Mouse (Mus musculus) stomach, embryonic 16.5 days (tissue): ENCODE measurements around the gene Gpt2. TPM values are rescaled to one million over a fixed set of nuclear protein-coding genes. Genes with fewer than 3 reads are reported as not detected.
A peak's percentile ranks its signal among the peaks of the same experiment; 100 is the strongest.

Source experiments
- ATAC-seq: fragments of 200-750 bp; cut with Nextera tagmentation; 2 replicates; pipeline ENCODE4 v1.8.0; 2017; ENCODE audit warnings: moderate number of reproducible peaks, moderate TSS enrichment; ENCODE audit not compliant: insufficient read depth, low FRiP score
- H3K27ac ChIP-seq: fragments of 300-500 bp; sonication (generic); 2 replicates; pipeline ENCODE4 v1.5.1; 2014; ENCODE audit warnings: low read length
- H3K27me3 ChIP-seq: fragments of 300-500 bp; sonication (generic); 2 replicates; pipeline ENCODE4 v1.6.1; 2014; ENCODE audit warnings: low read length, control low read depth, mixed read lengths; ENCODE audit not compliant: control insufficient read depth, insufficient read depth
- H3K36me3 ChIP-seq: fragments of 300-500 bp; sonication (generic); 2 replicates; pipeline ENCODE4 v1.6.1; 2014; ENCODE audit warnings: low read length; ENCODE audit not compliant: control insufficient read depth, insufficient read depth
- H3K4me1 ChIP-seq: fragments of 300-500 bp; sonication (generic); 2 replicates; pipeline ENCODE4 v1.6.1; 2014; ENCODE audit warnings: low read length, control low read depth, mixed read lengths; ENCODE audit not compliant: control insufficient read depth, insufficient read depth
- H3K4me2 ChIP-seq: fragments of 300-500 bp; sonication (generic); 2 replicates; pipeline ENCODE4 v1.6.1; 2014; ENCODE audit warnings: low read depth, low read length, mixed read lengths
- H3K4me3 ChIP-seq: fragments of 300-500 bp; sonication (generic); replicated peaks from 2 replicates; pipeline ENCODE4 v1.5.1; 2014; ENCODE audit warnings: mild to moderate bottlenecking, low read length
- H3K9ac ChIP-seq: fragments of 300-500 bp; sonication (generic); 2 replicates; pipeline ENCODE4 v1.6.1; 2014; ENCODE audit warnings: low read length
- H3K9me3 ChIP-seq: fragments of 300-500 bp; sonication (generic); replicated peaks from 2 replicates; pipeline ENCODE4 v1.6.1; 2016; ENCODE audit warnings: low read length, control low read depth; ENCODE audit not compliant: control insufficient read depth
- WGBS: fragments of 180-500 bp; shearing (Covaris S2); extraction: QIAGEN DNeasy Blood & Tissue Kit; methylation state at CpG from one replicate; pipeline ENCODE4 v1.1.7; 2014; 5-methylcytosine and 5-hydroxymethylcytosine counted together
- polyA plus RNA-seq: library from polyadenylated mRNA; unstranded; fragments of >200 nt; fragmentation: Nextera tagmentation; extraction: Ambion mirVana; gene quantifications from 2 replicates; pipeline ENCODE4 v1.2.1, GENCODE M21; 2015

Gene Gpt2
- polyA plus RNA-seq, 1 experiment from 2014 or later: 26.7 TPM

- no peak overlapping the region for H3K4me3 ChIP-seq
- ATAC-seq: no peak
Measured at GRCm38 (mm10) chr8:85512234-85512633, 19.9 kb downstream of the Gpt2 start.

DNA sequence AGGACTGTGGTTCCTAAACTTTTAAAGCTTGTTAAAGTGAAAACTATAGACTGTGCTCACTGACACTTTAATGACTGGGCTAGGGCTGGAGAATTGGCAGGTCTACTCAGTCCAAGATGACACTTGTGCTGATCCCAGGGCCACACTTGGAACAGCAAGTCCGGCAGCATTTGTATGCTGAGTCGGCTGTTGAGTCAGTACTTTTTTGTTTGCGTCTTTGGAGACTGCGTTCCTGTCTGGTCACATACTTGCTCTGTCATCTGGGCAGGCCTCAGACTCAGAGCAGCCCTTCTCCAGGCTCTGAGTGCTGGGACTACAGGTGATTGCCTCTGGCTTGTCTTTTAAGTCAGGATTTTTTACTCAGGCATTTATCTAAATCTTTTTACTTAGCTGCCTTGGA lies 20.9 kb downstream of the Gpt2 start:
- Histone ChIP-seq H3K4me3 (no peak overlapping the region), H3K4me1 (0 out of 2 replicates have a peak, but pooled peaks cover 3% of the 10 kb centered on the region), H3K4me2 (no peak overlapping the region), H3K9me3 (no peaks in the 10 kb centered on the region), H3K36me3 (0 out of 2 replicates have a peak, but pooled peaks cover 4% of the 10 kb centered on the region), H3K27ac (0 out of 2 replicates have a peak overlapping the region, but pooled peaks have one; percentile 31), H3K9ac (no peak overlapping the region), H3K27me3 (no peaks in the 10 kb centered on the region)
- no peak for ATAC-seq
- 74% methylated on average over 4 of the region's 4 CpGs for WGBS

More at GRCm38 (mm10) chr8:85512234-85512633, 19.9 kb downstream of the Gpt2 start:
- Histone ChIP-seq H3K9me3 (no peaks in the 10 kb centered on the region), H3K4me1 (0 out of 2 replicates have a peak, but pooled peaks cover 3% of the 10 kb centered on the region), H3K9ac (no peak overlapping the region), H3K36me3 (0 out of 2 replicates have a peak, but pooled peaks cover 4% of the 10 kb centered on the region), H3K27me3 (no peaks in the 10 kb centered on the region), H3K4me2 (no peak overlapping the region), H3K27ac (no peak overlapping the region)
- WGBS: 90% methylated on average over 8 of the region's 8 CpGs

DNA sequence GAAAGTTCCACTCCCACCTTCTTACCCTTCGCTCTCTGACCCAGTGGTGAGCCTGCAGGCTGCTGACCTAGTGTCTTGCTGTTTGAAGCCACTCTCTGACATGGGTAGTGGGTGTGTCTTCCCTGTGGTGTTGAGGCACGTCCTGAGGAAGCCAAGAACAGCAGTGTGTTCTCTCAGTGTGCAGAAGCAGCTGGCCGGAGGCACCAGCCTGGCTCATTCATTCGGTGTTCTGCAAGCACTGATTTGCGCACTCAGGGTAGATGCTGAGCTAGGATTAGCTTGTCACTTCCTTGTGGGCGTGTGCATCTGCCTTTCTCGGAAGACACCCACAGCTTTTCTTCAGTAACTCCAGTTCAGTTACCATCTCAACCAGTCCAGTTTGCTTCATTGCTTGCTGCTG lies 23.0 kb downstream of the Gpt2 start:
- 0 out of 2 replicates have a peak, but pooled peaks have one; percentile 40 for ATAC-seq
- Histone ChIP-seq H3K9ac (no peak overlapping the region), H3K27ac (no peak overlapping the region; the same call in 1 of the 2 replicates), H3K4me3 (no peak overlapping the region), H3K9me3 (no peaks in the 10 kb centered on the region), H3K4me2 (no peak overlapping the region), H3K27me3 (no peaks in the 10 kb centered on the region), H3K36me3 (no peaks in the 10 kb centered on the region; the same call in 1 of the 2 replicates), H3K4me1 (0 out of 2 replicates have a peak, but pooled peaks cover 3% of the 10 kb centered on the region)
- 77% methylated on average over 7 of the region's 7 CpGs for WGBS

DNA sequence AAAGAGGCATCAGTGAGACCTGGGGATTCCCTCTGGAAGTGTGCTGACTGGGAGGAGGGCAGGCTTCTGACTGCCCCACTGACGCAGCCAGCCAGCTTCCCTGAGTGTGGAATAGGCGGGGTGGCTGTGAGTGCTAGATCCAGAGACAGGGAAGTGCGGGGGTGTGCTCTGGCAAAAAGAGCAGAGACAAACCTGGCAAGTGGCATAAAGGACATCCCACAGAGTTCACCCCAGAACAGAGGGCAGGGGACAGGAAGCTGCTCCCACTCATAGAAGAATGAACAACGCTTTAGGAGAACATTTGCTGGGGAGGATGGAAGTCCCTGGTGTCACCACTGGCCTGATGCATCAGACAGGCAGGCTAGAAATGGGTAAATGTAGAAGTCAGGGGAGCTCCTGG lies 25.0 kb downstream of the Gpt2 start:
- no peak overlapping the region for H3K9ac ChIP-seq
- peaks cover 3% of the 10 kb centered on the region; the same call in 1 of the 2 replicates for H3K36me3 ChIP-seq
- no peak for ATAC-seq
- H3K4me3 ChIP-seq: no peak overlapping the region
- no peaks in the 10 kb centered on the region for H3K27me3 ChIP-seq
- 0 out of 2 replicates have a peak, but pooled peaks cover 3% of the 10 kb centered on the region for H3K4me1 ChIP-seq
- H3K27ac ChIP-seq: no peak overlapping the region
- no peak overlapping the region for H3K4me2 ChIP-seq
- no peaks in the 10 kb centered on the region for H3K9me3 ChIP-seq
- WGBS: 84% methylated on average over 4 of the region's 4 CpGs

DNA sequence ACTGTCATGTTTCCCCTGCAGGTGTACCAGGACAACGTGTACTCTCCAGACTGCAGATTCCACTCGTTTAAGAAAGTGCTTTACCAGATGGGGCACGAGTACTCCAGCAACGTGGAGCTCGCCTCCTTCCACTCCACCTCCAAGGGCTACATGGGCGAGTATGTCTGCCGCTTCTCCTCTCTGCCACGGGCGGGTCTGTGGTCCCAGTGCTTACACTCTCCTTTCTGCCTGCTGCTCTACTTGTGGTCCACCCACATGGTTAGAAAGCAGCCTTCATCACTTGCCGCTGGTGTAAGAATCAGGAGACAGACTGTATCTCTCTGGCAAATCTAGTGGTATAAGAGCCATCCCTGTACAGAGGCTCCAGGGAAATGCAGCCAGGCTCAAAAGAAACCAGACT lies 25.6 kb downstream of the Gpt2 start:
- no peaks in the 10 kb centered on the region for H3K9me3 ChIP-seq
- ATAC-seq: no peak
- 91% methylated on average over 10 of the region's 10 CpGs for WGBS
- no peaks in the 10 kb centered on the region for H3K27me3 ChIP-seq
- H3K4me3 ChIP-seq: no peak overlapping the region
- no peak overlapping the region for H3K27ac ChIP-seq
- no peak overlapping the region for H3K9ac ChIP-seq
- 0 out of 2 replicates have a peak, but pooled peaks cover 3% of the 10 kb centered on the region for H3K4me1 ChIP-seq
- no peak overlapping the region for H3K4me2 ChIP-seq
- peaks cover 3% of the 10 kb centered on the region; the same call in 1 of the 2 replicates for H3K36me3 ChIP-seq

- no peak overlapping the region for H3K9ac ChIP-seq
- no peak for ATAC-seq
- no peak overlapping the region for H3K27ac ChIP-seq
- 89% methylated on average over 4 of the region's 4 CpGs for WGBS
- no peaks in the 10 kb centered on the region for H3K9me3 ChIP-seq
- H3K27me3 ChIP-seq: no peaks in the 10 kb centered on the region
- H3K4me2 ChIP-seq: no peak overlapping the region
- no peak overlapping the region for H3K4me3 ChIP-seq
- 0 out of 2 replicates have a peak, but pooled peaks cover 3% of the 10 kb centered on the region for H3K4me1 ChIP-seq
- peaks cover 3% of the 10 kb centered on the region for H3K36me3 ChIP-seq
Measured at GRCm38 (mm10) chr8:85520586-85520985, 28.2 kb downstream of the Gpt2 start.

- no peak overlapping the region for H3K4me3 ChIP-seq
- H3K9ac ChIP-seq: no peak overlapping the region
- no peaks in the 10 kb centered on the region for H3K9me3 ChIP-seq
- no peak overlapping the region for H3K4me2 ChIP-seq
- no peaks in the 10 kb centered on the region for H3K27me3 ChIP-seq
- no peaks in the 10 kb centered on the region for H3K4me1 ChIP-seq
- H3K27ac ChIP-seq: no peak overlapping the region
- 90% methylated on average over 8 of the region's 8 CpGs for WGBS
- no peak for ATAC-seq
- peaks cover 3% of the 10 kb centered on the region for H3K36me3 ChIP-seq
Measured at GRCm38 (mm10) chr8:85521332-85521731, 29.0 kb downstream of the Gpt2 start.

- 90% methylated on average over 7 of the region's 7 CpGs for WGBS
- Histone ChIP-seq H3K9ac (no peak overlapping the region), H3K36me3 (peaks cover 3% of the 10 kb centered on the region), H3K4me2 (no peak overlapping the region), H3K4me3 (no peak overlapping the region), H3K27ac (no peak overlapping the region), H3K4me1 (no peaks in the 10 kb centered on the region), H3K27me3 (no peaks in the 10 kb centered on the region), H3K9me3 (no peaks in the 10 kb centered on the region)
- no peak for ATAC-seq
Measured at GRCm38 (mm10) chr8:85524086-85524485, 31.7 kb downstream of the Gpt2 start.

DNA sequence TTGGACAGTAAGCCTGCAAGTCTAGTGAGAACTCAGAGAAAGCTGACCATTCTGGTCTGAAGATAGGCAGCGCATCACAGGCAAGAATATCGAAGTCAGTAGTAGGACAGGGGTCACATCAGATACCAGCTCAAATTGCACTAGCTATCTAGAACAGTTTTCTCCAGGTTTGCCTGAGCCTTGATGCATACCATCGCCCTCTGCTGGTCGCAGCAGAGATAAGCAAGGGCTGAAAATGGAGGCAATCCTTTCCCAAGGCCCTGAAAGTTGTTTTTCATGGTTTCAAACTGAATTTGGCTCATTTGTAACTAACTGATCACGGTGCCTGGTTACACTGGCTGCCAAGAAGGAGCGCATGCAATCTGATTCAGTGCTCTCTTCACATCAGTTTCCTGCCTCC lies 33.7 kb downstream of the Gpt2 start:
- WGBS: 28% methylated on average over 6 of the region's 6 CpGs
- no peaks in the 10 kb centered on the region for H3K9me3 ChIP-seq
- no peak overlapping the region for H3K4me3 ChIP-seq
- H3K27ac ChIP-seq: no peak overlapping the region
- H3K4me2 ChIP-seq: no peak overlapping the region
- H3K27me3 ChIP-seq: no peaks in the 10 kb centered on the region
- no peak for ATAC-seq
- H3K4me1 ChIP-seq: no peaks in the 10 kb centered on the region
- no peaks in the 10 kb centered on the region; the same call in 1 of the 2 replicates for H3K36me3 ChIP-seq
- H3K9ac ChIP-seq: no peak overlapping the region
